Mouse (Mus musculus) limb, embryonic 14.5 days (tissue): ENCODE results near the gene Hoxc5. TPM values are rescaled to one million over a fixed set of nuclear protein-coding genes. Genes with fewer than 3 reads are reported as not detected.

Source experiments
- ATAC-seq: fragments of 200-750 bp; cut with Nextera tagmentation; 2 replicates; pipeline ENCODE4 v1.8.0; 2017; ENCODE audit warnings: low read depth, moderate number of reproducible peaks, moderate TSS enrichment; ENCODE audit not compliant: low FRiP score
- DNase-seq: peaks from one replicate; pipeline ENCODE4 v3.0.0-alpha.2; 2015; ENCODE audit warnings: low spot score
- H3K27ac ChIP-seq: fragments of 300-500 bp; sonication (generic); replicated peaks from 2 replicates; pipeline ENCODE4 v1.5.1; 2014; ENCODE audit warnings: low read depth, mild to moderate bottlenecking, low read length, moderate library complexity, mixed read lengths
- H3K27me3 ChIP-seq: fragments of 300-500 bp; sonication (generic); 2 replicates; pipeline ENCODE4 v1.6.1; 2014; ENCODE audit warnings: low read length, mixed read lengths; ENCODE audit not compliant: control insufficient read depth, insufficient read depth
- H3K36me3 ChIP-seq: fragments of 300-500 bp; sonication (generic); 2 replicates; pipeline ENCODE4 v1.6.1; 2014; ENCODE audit warnings: mild to moderate bottlenecking, low read length, moderate library complexity, mixed read lengths; ENCODE audit not compliant: control insufficient read depth, insufficient read depth
- H3K4me1 ChIP-seq: fragments of 300-500 bp; sonication (generic); 2 replicates; pipeline ENCODE4 v1.6.1; 2014; ENCODE audit warnings: antibody characterized with exemption, low read length, mixed read lengths; ENCODE audit not compliant: control insufficient read depth, insufficient read depth
- H3K4me2 ChIP-seq: fragments of 300-500 bp; sonication (generic); replicated peaks from 2 replicates; pipeline ENCODE4 v1.6.1; 2014; ENCODE audit warnings: low read depth, mild to moderate bottlenecking, low read length, moderate library complexity; ENCODE audit not compliant: severe bottlenecking
- H3K4me3 ChIP-seq: fragments of 300-500 bp; sonication (generic); replicated peaks from 2 replicates; pipeline ENCODE4 v1.5.1; 2014; ENCODE audit warnings: low read length
- H3K9ac ChIP-seq: fragments of 300-500 bp; sonication (generic); 2 replicates; pipeline ENCODE4 v1.6.1; 2014; ENCODE audit warnings: mild to moderate bottlenecking, low read depth, low read length, moderate library complexity; ENCODE audit not compliant: severe bottlenecking
- H3K9me3 ChIP-seq: fragments of 300-500 bp; sonication (generic); 2 replicates; pipeline ENCODE4 v1.6.1; 2016; ENCODE audit warnings: low read length; ENCODE audit not compliant: control insufficient read depth
- POLR2A ChIP-seq: fragments of 200-500 bp; IDR thresholded peaks from 2 replicates; pipeline ENCODE4 v1.8.0; 2012; ENCODE audit warnings: inconsistent platforms, mild to moderate bottlenecking, moderate library complexity, borderline replicate concordance; ENCODE audit not compliant: insufficient read depth, insufficient read length; ENCODE audit errors: extremely low read depth
- WGBS: fragments of 180-500 bp; shearing (Covaris S2); extraction: QIAGEN DNeasy Blood & Tissue Kit; methylation state at CpG from one replicate; pipeline ENCODE4 v1.1.7; 2014; 5-methylcytosine and 5-hydroxymethylcytosine counted together
- microRNA counts: library from miRNA; unstranded; fragments of <30 nt; microRNA quantifications from one replicate; lab custom pipeline; 2016
- microRNA-seq: library from miRNA; unstranded; fragments of <30 nt; microRNA quantifications from one replicate; pipeline ENCODE4, GENCODE M21; 2016
- polyA plus RNA-seq, 2 experiments: library from polyadenylated mRNA; depleted of rRNA in 1 of 2; stranded (reverse) in 1 of 2; unstranded in 1 of 2; fragments of >200 nt; fragmentation: Nextera tagmentation in 1 of 2; extraction: Ambion mirVana in 1 of 2; gene quantifications; 2 replicates each; pipeline versions ENCODE4 v1.2.1 to v1.2.3; 2012 to 2014

Hoxc5 gene
- polyA plus RNA-seq, 2 experiments = 3.5 to 9.0 TPM

DNA sequence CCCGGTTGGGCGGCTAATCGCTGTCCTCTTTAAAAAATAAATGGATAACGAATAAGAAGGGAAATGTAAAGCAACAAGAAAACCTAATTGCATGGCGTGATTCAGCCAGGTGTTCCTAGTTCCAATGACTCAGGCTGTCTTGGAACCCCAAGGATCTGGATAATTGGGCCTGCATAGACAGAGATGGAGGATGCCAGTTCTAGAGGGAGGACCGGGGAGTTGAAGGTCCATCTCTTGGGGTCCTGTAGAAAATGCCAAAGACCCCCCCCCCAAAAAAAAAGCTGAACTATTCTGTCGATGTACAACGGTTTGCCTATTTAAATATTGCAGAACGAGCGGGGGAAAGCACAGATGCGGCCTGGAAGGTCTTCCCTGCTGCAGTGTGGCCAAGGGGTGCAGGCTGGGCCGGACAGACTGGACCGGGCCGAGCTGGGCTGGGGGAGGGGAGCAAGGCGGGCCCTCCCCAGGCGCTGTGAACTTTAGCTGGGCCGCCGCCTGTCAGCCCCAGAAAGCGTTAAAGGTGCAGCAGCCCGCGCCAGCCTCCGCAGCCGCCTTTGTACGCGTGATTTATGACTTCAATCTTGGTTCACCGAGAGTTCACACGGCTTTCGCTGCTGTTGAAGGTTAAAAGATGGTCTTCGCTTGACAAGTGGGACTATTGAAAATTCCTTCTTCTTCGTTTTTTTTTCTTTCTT lies 94.0 kb downstream of the Hoxc5 start:
- TF ChIP-seq POLR2A = no peak
- peak; percentile 62 for DNase-seq
- ATAC-seq = no peak
- Histone ChIP-seq H3K4me2 (peak overlapping the region; percentile 24), H3K4me1 (peaks cover 7% of the 10 kb centered on the region), H3K9ac (no peak overlapping the region), H3K27me3 (peaks cover 82% of the 10 kb centered on the region), H3K36me3 (no peaks in the 10 kb centered on the region), H3K4me3 (peak overlapping the region; percentile 14; the same call in 1 of the 2 replicates), H3K9me3 (no peaks in the 10 kb centered on the region), H3K27ac (no peak overlapping the region)
- 3% methylated on average over 29 of the region's 30 CpGs for WGBS

DNA sequence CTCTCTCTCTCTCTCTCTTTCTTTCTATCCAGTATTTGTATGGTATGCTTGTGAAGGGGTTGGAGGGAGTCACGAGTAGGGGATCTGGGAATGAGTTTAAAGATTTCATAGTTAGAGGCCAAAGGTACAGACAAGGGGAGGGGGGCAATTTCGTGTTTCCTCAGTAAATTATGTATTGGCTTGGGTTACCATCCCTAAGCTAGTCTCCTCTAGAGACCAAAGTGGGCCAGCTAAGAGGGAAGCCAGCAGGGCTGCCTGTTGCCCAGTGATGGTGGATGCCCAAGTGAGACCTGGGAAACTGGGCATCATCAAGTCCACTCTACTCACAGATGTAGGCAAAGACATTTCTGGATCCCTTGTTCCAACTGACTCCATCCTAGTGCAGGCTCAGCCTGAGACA lies 94.7 kb downstream of the Hoxc5 start:
- no peak for TF ChIP-seq POLR2A
- 22% methylated on average over 2 of the region's 2 CpGs for WGBS
- Histone ChIP-seq H3K27ac (no peak overlapping the region), H3K9ac (no peak overlapping the region), H3K4me2 (no peak overlapping the region), H3K9me3 (no peaks in the 10 kb centered on the region), H3K27me3 (peaks cover 77% of the 10 kb centered on the region), H3K36me3 (no peaks in the 10 kb centered on the region), H3K4me1 (peaks cover 7% of the 10 kb centered on the region), H3K4me3 (no peak overlapping the region)
- DNase-seq (no peak), ATAC-seq (no peak)

DNA sequence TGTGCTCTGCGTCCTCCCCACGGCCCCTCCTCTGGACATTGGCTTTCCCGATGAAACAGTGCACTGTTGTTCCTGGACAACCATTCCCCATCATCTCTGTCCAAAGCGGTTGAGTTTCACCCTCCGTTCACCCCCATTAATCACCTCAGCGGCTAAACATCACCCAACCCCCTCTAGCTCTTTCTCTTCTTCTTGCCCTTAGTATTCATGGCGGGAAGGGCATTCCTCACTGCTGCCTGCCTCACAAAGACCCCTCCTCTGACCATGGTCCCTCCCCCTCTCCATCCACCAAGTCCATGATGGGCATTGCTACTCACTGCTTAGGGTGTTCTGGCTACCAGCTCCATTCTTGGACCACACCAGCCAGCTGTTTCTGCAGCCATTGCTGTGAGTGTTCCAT lies 98.4 kb downstream of the Hoxc5 start:
- no peak overlapping the region for H3K9ac ChIP-seq
- TF ChIP-seq POLR2A = no peak
- ATAC-seq (no peak), DNase-seq (no peak)
- H3K4me1 ChIP-seq = peaks cover 9% of the 10 kb centered on the region
- WGBS = 22% methylated on average over 7 of the region's 7 CpGs
- H3K36me3 ChIP-seq = no peaks in the 10 kb centered on the region
- H3K4me3 ChIP-seq = no peak overlapping the region
- H3K9me3 ChIP-seq = no peaks in the 10 kb centered on the region
- peaks cover 79% of the 10 kb centered on the region for H3K27me3 ChIP-seq
- no peak overlapping the region for H3K27ac ChIP-seq
- no peak overlapping the region for H3K4me2 ChIP-seq

MicroRNAs encoded within 50 kb of the gene (microRNA counts, 519-probe panel; counts per million panel counts)
- microRNA mmu-miR-615-3p (lab: Ali Mortazavi, UCI) (not detected), microRNA mmu-miR-615-5p (lab: Ali Mortazavi, UCI) (not detected)

Small RNA genes within 50 kb of the gene (microRNA-seq; reads per million reads assigned to microRNA genes)
- gene Mir196a-2 = 441 reads per million, percentile 64 among the genes with 10 or more reads in this experiment
- gene Mir615 = 948 reads per million, percentile 72 among the genes with 10 or more reads in this experiment

Other genes with a start within 250 kb of the Hoxc5 start
- 54.7 and 57.5 TPM in 2 replicates for gene Calcoco1, start 245.3 kb upstream of the Hoxc5 start, polyA plus RNA-seq (2012; rRNA removed)
- 56.6 and 62.9 TPM in 2 replicates for gene Calcoco1, start 245.3 kb upstream of the Hoxc5 start, polyA plus RNA-seq (2014; fragmentation: Nextera tagmentation; extraction: Ambion mirVana)
- 2.5 and 2.9 TPM in 2 replicates for gene Hoxc13, start 46.3 kb upstream of the Hoxc5 start, polyA plus RNA-seq (2012; rRNA removed)
- gene Hoxc13, start 46.3 kb upstream of the Hoxc5 start, polyA plus RNA-seq (2014; fragmentation: Nextera tagmentation; extraction: Ambion mirVana) = 6.1 and 7.7 TPM in 2 replicates
- 3.6 and 4.5 TPM in 2 replicates for gene Hoxc12, start 30.7 kb upstream of the Hoxc5 start, polyA plus RNA-seq (2012; rRNA removed)
- gene Hoxc12, start 30.7 kb upstream of the Hoxc5 start, polyA plus RNA-seq (2014; fragmentation: Nextera tagmentation; extraction: Ambion mirVana) = 4.0 and 4.2 TPM in 2 replicates
- gene Hoxc11, start 13.0 kb upstream of the Hoxc5 start, polyA plus RNA-seq (2012; rRNA removed) = 7.4 and 7.6 TPM in 2 replicates
- 1.4 TPM in 2 replicates for gene Hoxc11, start 13.0 kb upstream of the Hoxc5 start, polyA plus RNA-seq (2014; fragmentation: Nextera tagmentation; extraction: Ambion mirVana)
- gene Hoxc10, start 647 bp upstream of the Hoxc5 start, polyA plus RNA-seq (2012; rRNA removed) = 9.7 and 14.3 TPM in 2 replicates
- 5.8 and 6.0 TPM in 2 replicates for gene Hoxc10, start 647 bp upstream of the Hoxc5 start, polyA plus RNA-seq (2014; fragmentation: Nextera tagmentation; extraction: Ambion mirVana)
- 2.1 TPM in 2 replicates for gene Hoxc9, start 9.0 kb downstream of the Hoxc5 start, polyA plus RNA-seq (2012; rRNA removed)
- 1.1 and 1.3 TPM in 2 replicates for gene Hoxc9, start 9.0 kb downstream of the Hoxc5 start, polyA plus RNA-seq (2014; fragmentation: Nextera tagmentation; extraction: Ambion mirVana)
- gene Hoxc8, start 23.2 kb downstream of the Hoxc5 start, polyA plus RNA-seq (2012; rRNA removed) = 3.5 and 3.9 TPM in 2 replicates
- 1.9 TPM in 2 replicates for gene Hoxc8, start 23.2 kb downstream of the Hoxc5 start, polyA plus RNA-seq (2014; fragmentation: Nextera tagmentation; extraction: Ambion mirVana)
- gene Hoxc6, start 30.8 kb downstream of the Hoxc5 start, polyA plus RNA-seq (2012; rRNA removed) = 8.0 and 10.4 TPM in 2 replicates
- gene Hoxc6, start 30.8 kb downstream of the Hoxc5 start, polyA plus RNA-seq (2014; fragmentation: Nextera tagmentation; extraction: Ambion mirVana) = 2.4 and 2.5 TPM in 2 replicates
- 5.9 and 7.5 TPM in 2 replicates for gene Hoxc4, start 51.5 kb downstream of the Hoxc5 start, polyA plus RNA-seq (2012; rRNA removed)
- 1.9 and 3.5 TPM in 2 replicates for gene Hoxc4, start 51.5 kb downstream of the Hoxc5 start, polyA plus RNA-seq (2014; fragmentation: Nextera tagmentation; extraction: Ambion mirVana)
- gene Smug1, start 199.6 kb downstream of the Hoxc5 start, polyA plus RNA-seq (2012; rRNA removed) = 18.6 and 22.4 TPM in 2 replicates
- 18.2 and 18.9 TPM in 2 replicates for gene Smug1, start 199.6 kb downstream of the Hoxc5 start, polyA plus RNA-seq (2014; fragmentation: Nextera tagmentation; extraction: Ambion mirVana)